Comparison of ENCODE assay signal across 8 mouse cellular contexts in genomic region chr7:121734171-121734831, GRCm38 (mm10). TPM values are rescaled to one million over a fixed set of nuclear protein-coding genes. Genes with fewer than 3 reads are reported as not detected.
DNase-seq lines count a peak whose midpoint lies in the region; ATAC-seq lines count a peak whose summit lies in the region.

Gene Scnn1g, plus strand, starts transcription at chr7:121734479.

- DNase-seq in NIH3T3 (ENCODE audit: low read depth): peak; percentile 82
- DNase-seq in cerebellum, postnatal 10 days: peak; percentile 95 to 96
- DNase-seq in frontal cortex, postnatal 36 days (ENCODE audit: low spot score in 2 of 2): peak; percentile 78 to 92
- peak; percentile 83 for DNase-seq in hindbrain, embryonic 14.5 days (ENCODE audit: low spot score)
- DNase-seq in layer of hippocampus, postnatal 36 days: peak; percentile 83 to 85
- peak; percentile 93 for DNase-seq in lung, postnatal 25 days (ENCODE audit: low spot score)
- peak; percentile 91 for DNase-seq in retina, embryonic 14.5 days (ENCODE audit: low spot score)
- DNase-seq in thymus, postnatal 36 days: peak; percentile 72 to 73

- H3K9me3 ChIP-seq in hindbrain, embryonic 14.5 days (ENCODE audit: control insufficient read depth, low read length): no peaks in the 10 kb centered on the region

- peak within 1 kb of the TSS; percentile 36 for H3K4me3 ChIP-seq in hindbrain, embryonic 14.5 days (replicated peaks; ENCODE audit: low read length)

- ATAC-seq in hindbrain, embryonic 14.5 days (ENCODE audit: low FRiP score): peak; percentile 95

- no peak within 1 kb of the TSS for H3K27ac ChIP-seq in hindbrain, embryonic 14.5 days

- H3K27me3 ChIP-seq in hindbrain, embryonic 14.5 days (ENCODE audit: control insufficient read depth, insufficient read depth, low read length): peaks cover 35% of the 10 kb centered on the region

- H3K9ac ChIP-seq in hindbrain, embryonic 14.5 days: peak within 1 kb of the TSS; percentile 45

- peak within 1 kb of the TSS; percentile 85 for H3K4me2 ChIP-seq in hindbrain, embryonic 14.5 days (replicated peaks)

- H3K4me1 ChIP-seq in hindbrain, embryonic 14.5 days (replicated peaks; ENCODE audit: control insufficient read depth, insufficient read depth, low read length): 0 out of 2 replicates have a peak, but pooled peaks cover 6% of the 10 kb centered on the region

- WGBS in hindbrain, embryonic 14.5 days: under 1% methylated on average over 38 of the region's 38 CpGs

- H3K36me3 ChIP-seq in hindbrain, embryonic 14.5 days (replicated peaks; ENCODE audit: control insufficient read depth, insufficient read depth): no peaks in the 10 kb centered on the region

RNA-seq across cellular contexts. Expression of gene Scnn1g, which starts in this region (rescaled TPM):
- 0.07 TPM in 1 of 2 replicates, not detected in the other for polyA plus RNA-seq in hindbrain, embryonic 14.5 days (2014; fragmentation: Nextera tagmentation; extraction: Ambion mirVana)
- total RNA-seq in layer of hippocampus, postnatal 36 days (2021): under 1 TPM; 0.10 to 0.46 TPM

Comparison
In these comparisons a context has a peak if more than half of its experiments do, and no peak if none do; other contexts are left out.
1. Peak in DNase-seq, ATAC-seq, H3K4me3 ChIP-seq, H3K9ac ChIP-seq and H3K4me2 ChIP-seq in hindbrain, embryonic 14.5 days; RNA of the gene not detected or under 1 TPM.
2. Peak in DNase-seq in layer of hippocampus, postnatal 36 days; RNA of the gene not detected or under 1 TPM.